Mouse (Mus musculus): ENCODE data around the gene Dcaf5. TPM values are rescaled to one million over a fixed set of nuclear protein-coding genes. Genes with fewer than 3 reads are reported as not detected.

Gene Dcaf5
- total RNA-seq, 4 experiments from 2014 or later, result 60.9 to 78.0 (median 70.8) TPM

DNA sequence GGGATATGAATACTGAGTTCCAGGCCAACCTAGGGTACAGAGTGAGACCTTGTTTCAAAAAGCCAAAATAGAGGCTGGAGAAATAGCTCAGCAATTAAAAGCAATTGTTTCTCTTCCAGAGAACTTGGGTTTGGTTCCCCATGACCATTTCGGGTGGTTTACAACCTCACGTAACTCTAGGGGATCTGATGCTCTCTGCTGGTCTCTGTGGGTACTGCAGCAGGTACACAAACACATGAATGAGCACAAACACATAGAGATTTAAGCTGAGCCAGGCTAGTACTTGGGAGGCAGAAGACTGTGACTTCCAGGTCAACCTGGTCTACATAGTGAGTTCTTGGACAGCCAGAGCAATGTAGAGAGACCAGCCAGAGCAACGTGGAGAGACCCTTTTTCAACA is 28.6 kb downstream of the Dcaf5 start:
- DNase-seq (ENCODE audit: low spot score in 2 of 2), result no peak

DNA sequence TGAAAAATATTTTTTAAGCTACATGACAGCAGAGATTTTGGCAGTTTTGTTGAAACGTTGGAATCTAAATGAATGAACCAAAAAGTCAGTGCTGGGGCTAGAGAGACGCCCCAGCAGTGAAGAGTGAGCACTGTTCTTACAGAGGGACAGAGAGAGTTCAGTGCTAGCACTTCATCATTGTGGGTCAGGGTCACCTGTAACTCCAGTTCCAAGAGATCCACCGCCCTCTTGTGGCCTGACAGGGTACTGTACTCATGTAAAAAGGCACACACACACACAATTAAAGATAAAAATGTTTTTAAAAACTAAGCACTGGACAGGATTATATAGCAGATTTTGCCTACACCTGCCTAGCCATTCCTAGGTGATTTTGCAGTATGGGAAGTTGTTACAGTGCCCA is 29.8 kb downstream of the Dcaf5 start:
- DNase-seq (ENCODE audit: low spot score in 2 of 2), result no peak

DNA sequence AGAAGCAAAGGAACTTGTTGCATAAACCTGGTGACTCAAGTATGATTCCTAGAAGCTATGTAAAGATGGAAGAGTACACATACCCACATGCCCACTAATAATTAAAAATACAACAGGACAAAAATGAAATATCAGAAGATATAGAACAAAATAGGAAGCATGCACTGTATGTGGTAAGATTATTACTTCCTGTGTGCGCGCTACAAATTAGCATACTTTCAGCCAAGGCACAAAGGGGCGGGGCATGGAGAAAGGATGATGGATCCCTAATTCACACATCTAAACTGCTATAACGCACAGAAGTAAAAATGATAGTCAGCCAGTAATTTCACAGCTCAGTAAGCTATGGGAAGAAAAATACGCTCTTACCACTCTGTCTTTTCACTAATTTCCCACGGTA is 32.3 kb downstream of the Dcaf5 start:
- no peak for DNase-seq (ENCODE audit: low spot score in 2 of 2)

DNA sequence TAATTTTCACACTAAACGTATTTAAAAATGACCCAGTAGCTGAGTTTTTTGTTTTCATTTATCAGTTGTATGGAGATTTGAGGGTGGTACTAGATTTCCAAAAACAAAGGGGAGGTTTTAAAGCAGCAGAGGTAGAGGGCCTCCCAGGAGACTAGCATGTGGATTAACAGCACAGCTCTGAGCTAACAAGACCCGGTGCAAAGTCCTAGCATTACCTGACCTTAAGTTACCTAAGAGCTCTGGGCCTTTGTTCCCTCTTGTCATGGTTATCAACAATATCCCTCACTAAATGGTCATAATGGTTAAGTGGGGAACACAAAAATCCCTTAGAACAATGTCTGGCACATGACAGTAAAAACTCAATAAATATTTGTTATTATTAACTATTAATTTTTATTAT is 37.3 kb downstream of the Dcaf5 start:
- no peak for DNase-seq (ENCODE audit: low spot score in 2 of 2)

DNA sequence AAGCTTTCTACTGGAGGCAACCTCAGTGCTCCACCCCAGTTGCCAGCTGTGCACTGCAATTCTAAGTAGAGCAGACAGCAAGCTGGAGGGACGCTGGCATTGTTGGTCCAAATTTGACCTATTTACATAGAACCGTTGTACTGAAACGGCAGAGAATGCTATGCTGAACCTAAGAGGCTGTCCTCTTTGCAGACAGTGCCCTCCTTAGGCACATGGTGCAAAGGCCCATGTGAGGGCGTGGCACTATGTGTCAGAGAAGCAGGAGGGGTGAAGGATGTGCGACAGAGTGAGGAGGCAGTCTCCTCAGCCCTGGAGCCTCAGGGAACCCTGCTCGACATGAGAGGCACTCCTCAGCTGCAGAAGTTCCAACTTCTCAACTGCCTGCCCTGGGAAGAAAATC is 40.0 kb downstream of the Dcaf5 start:
- no peak for DNase-seq (ENCODE audit: low spot score in 2 of 2)

DNA sequence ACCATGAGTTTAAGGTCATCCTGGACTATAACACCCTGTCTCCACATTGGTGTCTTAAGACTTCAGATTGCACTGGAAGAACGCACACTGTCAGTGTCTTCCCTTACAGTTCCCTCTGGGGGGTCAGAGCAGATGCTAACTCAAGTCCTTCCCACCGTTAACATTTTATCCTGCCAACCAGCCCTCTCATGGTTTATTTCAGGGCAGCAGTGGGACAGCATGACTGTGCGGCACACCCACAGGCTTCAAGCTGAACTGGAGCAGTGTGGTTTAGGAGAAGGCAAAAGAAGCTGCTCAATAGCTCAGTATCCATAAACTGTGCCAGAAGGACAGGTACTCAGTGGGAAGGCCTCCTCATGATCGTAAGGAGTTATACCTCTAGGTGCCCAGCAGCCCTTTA is 41.1 kb downstream of the Dcaf5 start:
- DNase-seq (ENCODE audit: low spot score in 2 of 2), result no peak

DNA sequence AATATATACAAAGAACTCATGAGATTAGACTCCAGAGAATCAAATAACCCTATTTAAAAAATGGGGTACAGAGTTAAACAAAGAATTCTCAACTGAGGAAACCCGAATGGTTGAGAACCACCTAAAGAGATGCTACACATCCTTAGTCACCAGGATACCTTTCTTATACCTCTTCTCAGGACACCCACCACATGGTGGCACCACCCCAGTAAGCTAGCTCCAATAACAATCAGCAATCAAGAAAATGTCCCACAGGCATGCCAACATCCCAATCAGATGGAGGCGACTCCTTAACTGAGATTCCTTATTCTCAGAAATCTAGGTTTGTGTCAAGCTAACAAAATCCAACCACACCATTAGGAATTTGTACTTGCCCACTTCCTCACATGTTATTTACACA is 42.4 kb downstream of the Dcaf5 start:
- no peak for DNase-seq (ENCODE audit: low spot score in 2 of 2)

DNA sequence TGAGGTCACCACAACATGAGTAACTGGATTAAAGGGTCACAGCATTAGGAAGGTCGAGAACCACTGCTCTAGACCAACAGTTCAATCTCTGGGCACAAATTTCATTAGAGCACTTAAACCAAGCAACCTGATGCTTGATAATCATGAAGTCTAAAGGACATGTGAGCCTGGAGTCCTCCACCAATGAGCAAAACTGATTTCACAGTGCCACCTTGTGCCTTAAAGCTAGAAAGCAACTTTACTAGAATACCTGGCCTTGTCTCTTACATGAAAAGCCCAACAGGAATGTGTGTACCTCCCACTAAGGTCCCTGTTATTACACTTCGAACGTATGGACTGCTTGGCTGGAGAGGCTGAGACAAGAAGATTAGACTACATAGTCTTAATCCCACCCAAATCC is 47.0 kb downstream of the Dcaf5 start:
- DNase-seq (ENCODE audit: low spot score in 2 of 2), result no peak

DNA sequence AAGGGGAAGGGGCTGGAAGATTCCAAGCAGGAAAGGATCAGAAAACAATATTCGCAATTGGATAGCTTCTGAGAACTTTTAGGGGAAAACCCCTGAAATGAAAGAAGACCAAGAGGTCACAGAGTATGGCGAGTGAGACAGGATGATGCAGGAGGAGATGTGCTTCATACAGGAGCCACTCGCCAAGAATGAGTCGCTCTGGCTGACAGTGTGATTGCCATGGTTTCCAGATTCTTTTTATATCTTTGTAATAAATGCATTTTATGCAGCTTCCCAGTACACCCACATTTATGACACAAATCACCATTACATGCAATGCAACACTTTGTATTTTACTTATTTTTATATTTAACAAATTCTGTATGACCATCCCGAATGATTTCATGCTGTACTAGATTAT is 49.1 kb downstream of the Dcaf5 start:
- no peak for DNase-seq (ENCODE audit: low spot score in 2 of 2)

DNA sequence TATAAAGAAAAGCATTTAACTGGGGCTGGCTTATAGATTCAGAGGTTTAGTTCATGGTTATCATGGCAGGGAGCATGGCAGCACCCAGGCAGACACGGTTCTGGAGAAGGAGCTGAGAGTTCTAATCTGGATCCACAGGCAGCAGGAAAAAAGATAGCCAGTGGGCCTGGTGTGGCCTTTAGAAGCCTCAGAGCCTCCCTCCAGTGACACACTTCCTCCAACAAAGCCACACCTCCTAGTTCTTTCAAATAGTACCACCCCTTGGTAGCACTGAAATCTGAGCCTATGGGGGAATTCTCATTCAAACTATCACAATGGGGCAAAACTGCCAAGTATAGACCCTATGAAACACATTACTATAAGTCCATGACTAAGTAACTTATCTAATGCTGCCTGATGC is 51.0 kb downstream of the Dcaf5 start:
- no peak for DNase-seq (ENCODE audit: low spot score in 2 of 2)

DNA sequence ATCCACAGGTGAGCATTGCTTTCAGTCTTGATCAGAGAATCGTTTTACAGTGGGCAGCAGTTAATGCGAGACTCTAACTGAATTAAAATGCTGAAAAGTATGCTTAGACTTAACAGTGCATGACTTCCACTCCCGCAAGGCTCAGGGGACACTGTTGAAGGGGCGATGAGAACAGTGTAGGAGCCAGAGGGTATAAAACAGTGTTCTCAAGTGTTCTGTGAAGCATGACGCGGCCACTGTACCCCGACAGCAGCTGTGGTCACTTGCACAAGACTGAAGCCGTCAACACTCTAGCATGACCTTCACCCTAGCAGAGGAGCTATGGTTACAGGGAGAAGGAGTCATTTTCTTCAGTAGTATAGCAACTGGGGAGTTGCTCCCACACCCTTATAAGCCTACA is 52.9 kb downstream of the Dcaf5 start:
- no peak for DNase-seq (ENCODE audit: low spot score in 2 of 2)

DNA sequence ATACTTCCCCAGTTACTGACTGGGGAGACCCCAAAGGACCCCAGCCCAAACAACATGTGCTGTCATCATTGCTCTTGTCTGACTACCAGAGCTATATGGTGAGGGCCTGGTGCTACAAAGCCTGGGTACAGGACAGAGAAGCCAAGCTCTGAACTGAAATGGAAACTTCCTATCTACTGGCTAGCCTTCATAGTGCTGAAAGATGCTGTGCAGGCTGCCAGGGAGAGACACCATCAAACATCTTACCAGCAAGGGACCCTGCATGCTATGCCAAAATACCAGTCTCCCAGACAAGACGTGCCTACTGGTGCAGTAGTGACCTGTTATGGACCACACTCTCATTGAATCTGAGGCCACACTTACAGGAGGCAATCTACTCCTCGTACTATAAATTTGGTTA is 53.6 kb downstream of the Dcaf5 start:
- no peak for DNase-seq (ENCODE audit: low spot score in 2 of 2)

DNA sequence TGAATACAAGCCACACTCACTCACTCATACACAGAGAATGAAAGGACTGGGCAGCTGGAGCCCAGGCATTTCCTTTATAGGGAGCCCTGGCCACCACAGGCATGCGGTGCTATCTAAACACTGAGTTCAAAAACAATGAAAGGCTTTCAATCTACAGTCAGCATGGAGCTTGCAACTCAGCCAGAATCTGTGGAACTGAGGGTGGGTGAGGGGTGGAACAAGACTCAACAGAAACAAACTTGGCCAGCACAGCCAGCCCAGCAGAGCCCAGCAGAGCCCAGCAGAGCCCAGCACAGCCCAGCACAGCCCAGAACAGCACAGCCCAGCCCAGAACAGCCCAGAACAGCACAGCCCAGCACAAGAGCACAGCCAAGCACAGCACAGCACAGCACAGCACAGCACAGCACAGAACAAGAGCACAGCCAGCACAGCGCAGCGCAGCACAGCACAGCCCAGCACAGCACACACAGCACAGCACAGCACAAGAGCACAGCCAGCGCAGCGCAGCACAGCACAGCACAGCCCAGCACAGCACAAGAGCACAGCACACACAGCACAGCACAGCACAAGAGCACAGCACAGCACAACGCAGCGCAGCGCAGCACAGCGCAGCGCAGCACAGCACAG is 56.5 kb downstream of the Dcaf5 start:
- DNase-seq (ENCODE audit: low spot score in 2 of 2), result peak; percentile 49 to 51

DNA sequence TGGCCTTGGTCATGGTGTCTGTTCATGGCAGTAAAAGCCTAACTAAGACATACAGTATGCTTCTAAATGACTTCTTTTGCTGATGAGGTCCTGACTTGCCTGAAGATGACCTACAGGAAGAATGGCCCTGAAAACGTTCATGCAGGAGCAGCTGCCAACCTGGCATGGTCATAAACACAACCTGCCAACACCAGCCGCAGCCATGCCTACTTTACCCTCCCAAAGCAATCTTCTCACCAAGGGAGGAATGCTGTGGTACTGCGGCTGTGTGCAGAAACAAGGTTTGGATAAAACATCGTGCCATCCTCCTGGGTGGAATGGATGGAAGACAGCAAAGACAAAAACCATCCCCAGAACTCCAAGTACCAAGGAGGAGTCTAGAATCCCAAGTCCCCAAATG is 57.0 kb downstream of the Dcaf5 start:
- no peak for DNase-seq (ENCODE audit: low spot score in 2 of 2)

DNA sequence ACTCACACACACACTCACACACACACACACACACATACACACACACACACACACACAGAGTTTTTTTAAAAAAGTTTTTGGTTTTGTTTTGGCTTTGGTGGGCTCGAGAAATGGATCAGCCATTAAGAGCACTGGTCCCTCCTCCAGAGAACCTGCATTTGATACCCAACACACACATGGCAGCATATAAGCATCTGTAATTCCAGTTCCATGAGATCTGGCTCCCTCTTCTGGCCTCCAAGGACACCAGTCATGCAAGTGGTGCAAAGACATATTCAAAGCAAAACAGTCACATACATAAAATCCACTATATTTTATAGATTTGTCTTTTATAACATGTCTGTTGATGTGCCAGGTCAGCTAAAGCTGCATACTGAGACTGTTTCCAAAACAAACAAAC is 58.8 kb downstream of the Dcaf5 start:
- no peak for DNase-seq (ENCODE audit: low spot score in 2 of 2)

DNA sequence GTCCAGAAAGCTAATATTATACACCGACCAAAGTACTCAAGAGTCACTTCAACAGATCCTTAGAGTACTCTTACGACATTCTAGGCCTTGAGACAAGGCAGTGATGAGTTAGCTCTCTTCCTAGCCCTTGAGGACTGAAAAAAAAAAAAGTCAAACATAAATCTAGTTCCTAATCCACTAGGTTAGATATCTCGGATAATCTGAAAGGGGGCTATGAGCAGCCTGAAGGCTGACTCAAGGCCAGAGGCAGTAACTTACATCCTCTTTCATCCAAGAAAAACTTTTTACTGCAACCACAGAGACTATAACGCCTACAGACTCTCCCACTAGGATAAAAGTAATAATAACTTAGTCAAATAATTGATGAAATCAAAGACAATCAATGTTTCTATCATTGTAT is 60.7 kb downstream of the Dcaf5 start:
- no peak for DNase-seq (ENCODE audit: low spot score in 2 of 2)

DNA sequence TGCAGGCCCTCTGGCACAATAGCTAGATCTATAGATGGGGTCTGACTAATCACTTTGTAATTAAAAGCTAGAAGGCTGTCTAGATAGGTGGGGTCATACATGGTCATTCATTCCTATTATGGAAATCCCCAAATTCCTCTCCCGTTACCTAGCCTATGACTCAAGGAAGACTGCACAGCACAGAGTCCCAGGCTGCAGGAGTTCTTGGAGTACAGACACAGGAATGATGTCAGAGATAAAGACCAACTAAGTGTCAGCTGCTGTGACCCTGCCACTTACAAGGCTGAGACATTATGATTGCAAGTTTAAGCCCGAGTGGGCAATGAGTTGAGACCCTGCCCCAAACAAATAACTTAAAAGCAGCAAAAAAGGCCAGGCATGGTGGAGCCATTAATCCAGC is 61.7 kb downstream of the Dcaf5 start:
- DNase-seq (ENCODE audit: low spot score in 2 of 2), result no peak

DNA sequence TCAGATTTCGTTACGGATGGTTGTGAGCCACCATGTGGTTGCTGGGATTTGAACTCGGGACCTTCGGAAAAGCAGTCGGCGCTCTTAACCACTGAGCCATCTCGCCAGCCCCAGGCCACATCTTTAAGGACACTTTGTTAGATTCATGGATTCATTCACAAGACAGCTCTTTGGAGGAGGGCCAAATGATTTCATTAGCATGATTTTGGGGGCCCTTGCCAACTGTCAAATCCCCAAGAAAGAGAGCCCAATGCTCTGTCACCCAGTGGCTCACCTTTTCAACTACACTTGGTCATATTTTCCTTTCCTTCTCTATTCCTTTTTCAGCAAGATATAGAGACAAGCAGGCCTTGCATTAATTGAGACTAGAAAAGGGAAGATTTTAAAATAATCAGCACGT is 63.5 kb downstream of the Dcaf5 start:
- DNase-seq (ENCODE audit: low spot score in 2 of 2), result no peak

DNA sequence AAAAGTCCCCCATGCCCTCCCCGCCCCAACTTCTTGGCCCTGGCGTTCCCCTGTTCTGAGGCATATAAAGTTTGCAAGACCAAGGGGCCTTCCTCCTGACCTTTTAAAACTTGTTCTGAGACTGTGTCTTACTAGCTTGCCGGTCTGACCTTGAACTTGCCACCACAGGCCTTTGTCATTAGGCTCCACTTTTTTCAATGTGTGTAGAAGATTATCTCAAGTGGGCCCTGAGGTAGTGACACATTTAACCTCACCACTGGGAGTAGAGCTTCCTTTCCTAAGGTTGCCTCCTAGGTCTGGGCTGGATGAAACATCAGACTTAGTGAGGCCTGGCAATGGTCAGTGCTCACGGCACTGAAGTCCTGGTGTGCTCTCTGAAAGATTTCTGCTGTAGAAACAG is 69.2 kb downstream of the Dcaf5 start:
- DNase-seq (ENCODE audit: low spot score in 2 of 2), result no peak

DNA sequence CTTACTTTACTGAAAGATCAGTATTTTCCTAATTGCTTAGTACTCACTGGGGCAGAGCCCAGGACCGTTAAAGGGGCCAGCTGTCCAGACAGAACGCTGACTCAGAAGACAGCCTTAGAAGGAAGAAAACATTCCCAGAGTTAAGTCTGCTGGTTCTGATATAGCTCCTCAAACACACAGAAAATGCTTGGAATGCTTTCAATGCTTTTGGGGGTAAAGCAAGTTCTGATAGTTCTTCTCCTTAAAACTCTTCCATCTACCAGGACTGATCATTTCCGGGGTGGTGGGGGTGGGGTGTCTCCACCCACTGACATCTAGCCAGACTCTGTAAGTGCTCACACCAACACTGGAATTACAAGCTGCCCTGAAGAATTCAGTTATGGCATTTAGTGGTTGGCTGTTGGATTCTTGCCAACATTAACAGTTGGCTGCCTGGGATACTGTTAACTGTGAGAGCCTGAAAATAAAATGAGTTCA is 70.4 kb downstream of the Dcaf5 start:
- peak; percentile 52 to 54 for DNase-seq (ENCODE audit: low spot score in 2 of 2)

DNA sequence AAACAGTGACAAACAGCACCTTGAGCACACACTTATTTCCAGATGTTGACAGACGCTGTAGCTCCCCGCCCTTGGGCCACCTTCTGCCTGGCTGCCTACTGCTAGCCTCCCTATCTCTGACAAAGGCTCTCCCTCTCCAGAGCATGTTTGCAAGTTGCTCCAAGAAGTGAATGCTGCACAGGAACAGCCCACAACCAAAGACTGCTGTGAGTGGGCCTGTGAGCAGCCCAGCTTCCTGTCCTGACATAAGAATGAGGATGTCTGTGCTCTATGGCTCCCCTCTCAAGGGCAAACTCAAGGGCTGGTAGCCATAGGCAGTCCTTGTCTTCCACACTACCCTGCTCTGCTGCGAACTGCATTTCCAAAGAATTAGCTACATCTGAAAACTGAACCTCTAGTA is 71.1 kb downstream of the Dcaf5 start:
- DNase-seq (ENCODE audit: low spot score in 2 of 2), result no peak

DNA sequence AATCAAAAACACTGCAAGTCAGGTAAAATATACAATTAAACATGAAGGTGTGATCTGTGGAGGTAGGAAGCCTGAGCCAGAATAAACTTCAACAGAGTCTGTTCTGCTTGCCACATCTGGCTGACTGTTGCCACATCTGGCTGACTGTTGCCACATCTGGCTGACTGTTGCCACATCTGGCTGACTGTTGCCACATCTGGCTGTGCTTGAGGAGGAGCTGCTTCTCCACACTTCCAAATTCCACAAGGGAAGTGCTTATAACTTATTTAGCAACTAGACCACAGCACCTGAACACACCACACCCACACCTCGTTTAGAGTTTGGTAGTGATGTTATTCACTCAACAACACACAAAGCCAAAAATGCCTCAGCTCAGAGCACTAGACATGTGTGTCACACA is 74.7 kb downstream of the Dcaf5 start:
- no peak for DNase-seq (ENCODE audit: low spot score in 2 of 2)

DNA sequence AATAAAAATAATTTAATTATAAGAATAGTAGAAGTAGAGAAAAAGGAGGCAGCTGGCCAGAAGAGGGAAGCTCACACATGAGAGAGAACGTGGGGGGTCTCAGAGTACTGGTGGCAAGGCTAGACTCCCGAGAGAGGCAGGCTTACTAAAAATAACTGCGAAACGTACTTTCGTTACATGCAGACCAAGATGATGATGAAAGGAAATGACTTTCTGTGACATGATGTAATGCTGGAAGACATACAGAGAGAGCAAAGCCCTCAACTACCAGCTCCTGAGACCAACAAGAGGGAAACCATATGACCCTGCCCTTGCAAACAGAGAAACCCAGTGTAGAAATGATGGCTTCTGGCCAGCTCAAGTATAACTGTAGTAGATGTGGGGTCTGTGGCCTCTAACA is 76.1 kb downstream of the Dcaf5 start:
- no peak for DNase-seq (ENCODE audit: low spot score in 2 of 2)

DNA sequence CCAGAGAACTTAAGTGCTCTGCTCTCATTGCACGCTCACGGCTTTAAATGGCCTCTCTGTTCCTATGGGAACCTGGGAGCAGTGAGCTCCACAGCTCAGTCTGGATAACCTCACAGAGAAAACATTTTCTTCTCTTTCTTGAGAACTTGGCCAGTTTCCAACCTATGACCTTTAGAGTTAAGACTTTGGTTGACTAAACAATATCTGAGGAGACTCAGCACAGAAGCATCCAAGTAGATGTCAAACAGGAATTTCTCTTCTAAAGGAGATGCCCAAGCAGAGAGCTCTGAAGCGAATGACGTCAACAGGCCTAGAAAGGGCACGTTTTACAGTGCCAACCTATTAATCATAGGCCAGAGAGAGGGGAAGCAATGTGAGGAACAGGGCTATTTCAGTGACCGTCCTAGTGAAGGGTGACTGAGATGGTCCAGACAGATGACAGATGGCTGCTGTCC is 91.6 kb downstream of the Dcaf5 start:
- DNase-seq (ENCODE audit: low spot score in 2 of 2), result no peak
